Mouse (Mus musculus) gastrocnemius, postnatal 36 days (tissue): ENCODE data around the gene Zcchc8. TPM values are rescaled to one million over a fixed set of nuclear protein-coding genes. Genes with fewer than 3 reads are reported as not detected.

ENCODE experiments used
- DNase-seq, 2 experiments: peaks; one replicate each; pipeline ENCODE4 v3.0.0; 2022
- intact Hi-C: fragments of 180-260 bp; cut with DNase I; formaldehyde crosslinking; loops from one replicate; pipeline ENCODE4 v1.15.1; 2025
- total RNA-seq, 2 experiments: library from RNA; stranded (reverse); gene quantifications; 2 replicates each; pipeline ENCODE4 v1.2.3; 2021

Gene Zcchc8
- total RNA-seq, 2 experiments from 2014 or later, result 9.9 to 17.6 TPM

- DNase-seq, result no peak
- intact Hi-C loops, result loop anchor here (5.0 kb wide), 1 partner anchor 46 kb away; no protein-coding TSS in a partner anchor
Observed at GRCm38 (mm10) chr5:123650825-123651224, 70.1 kb downstream of the Zcchc8 start.

Other genes starting within 250 kb of the Zcchc8 start
- not detected for gene Lrrc43, start 231.8 kb downstream of the Zcchc8 start, total RNA-seq
- not detected for gene Il31, start 231.6 kb downstream of the Zcchc8 start, total RNA-seq
- gene B3gnt4, start 210.6 kb downstream of the Zcchc8 start, total RNA-seq, result not detected
- 10 to 100 TPM; 36.1 to 39.0 TPM for gene Diablo, start 196.9 kb downstream of the Zcchc8 start, total RNA-seq
- not detected for gene Gm49027, start 195.6 kb downstream of the Zcchc8 start, total RNA-seq
- gene Vps33a, start 148.1 kb downstream of the Zcchc8 start, total RNA-seq, result 10 to 100 TPM; 28.6 to 31.1 TPM
- 100 to 1,000 TPM; 264 to 276 TPM for gene Clip1, start 36.5 kb downstream of the Zcchc8 start, total RNA-seq
- gene Rsrc2, start 28.3 kb upstream of the Zcchc8 start, total RNA-seq, result 10 to 100 TPM; 30.2 to 40.5 TPM
- under 1 TPM; 0.69 to 0.92 TPM for gene Kntc1, start 28.6 kb upstream of the Zcchc8 start, total RNA-seq
- gene Hcar2, start 144.4 kb upstream of the Zcchc8 start, total RNA-seq, result under 1 TPM in 1 of 2 experiments, not detected in 1; 0.22 TPM
- gene Hcar1, start 158.9 kb upstream of the Zcchc8 start, total RNA-seq, result under 1 TPM in 1 of 2 experiments, not detected in 1; 0.54 TPM
- gene Denr, start 186.1 kb upstream of the Zcchc8 start, total RNA-seq, result 10 to 100 TPM; 40.7 to 42.5 TPM
- gene Gm43518, start 206.3 kb upstream of the Zcchc8 start, total RNA-seq, result under 1 TPM in 1 of 2 experiments, not detected in 1; 0.47 TPM
- 1 to 10 TPM; 1.1 to 1.6 TPM for gene Ccdc62, start 209.6 kb upstream of the Zcchc8 start, total RNA-seq